Mouse (Mus musculus) forebrain, embryonic 13.5 days (tissue): ENCODE measurements around the gene Nfkb1. TPM values are rescaled to one million over a fixed set of nuclear protein-coding genes. Genes with fewer than 3 reads are reported as not detected.

Experiments used
- ATAC-seq: fragments of 200-750 bp; cut with Nextera tagmentation; 2 replicates; pipeline ENCODE4 v1.8.0; 2017
- H3K27ac ChIP-seq: fragments of 300-500 bp; sonication (generic); 2 replicates; pipeline ENCODE4 v1.5.1; 2015; ENCODE audit warnings: inconsistent platforms, mild to moderate bottlenecking, moderate library complexity
- H3K27me3 ChIP-seq: fragments of 300-500 bp; sonication (generic); 2 replicates; pipeline ENCODE4 v1.6.1; 2015; ENCODE audit warnings: mild to moderate bottlenecking, inconsistent platforms
- H3K36me3 ChIP-seq: fragments of 300-500 bp; sonication (generic); 2 replicates; pipeline ENCODE4 v1.6.1; 2015; ENCODE audit warnings: mild to moderate bottlenecking, inconsistent platforms; ENCODE audit not compliant: poor library complexity, severe bottlenecking
- H3K4me1 ChIP-seq: fragments of 300-500 bp; sonication (generic); 2 replicates; pipeline ENCODE4 v1.6.1; 2015; ENCODE audit warnings: inconsistent platforms
- H3K4me2 ChIP-seq: fragments of 300-500 bp; sonication (generic); 2 replicates; pipeline ENCODE4 v1.6.1; 2015; ENCODE audit warnings: inconsistent platforms, mild to moderate bottlenecking, moderate library complexity
- H3K4me3 ChIP-seq: fragments of 300-500 bp; sonication (generic); 2 replicates; pipeline ENCODE4 v1.5.1; 2015; ENCODE audit warnings: mild to moderate bottlenecking, inconsistent platforms
- H3K9ac ChIP-seq: fragments of 300-500 bp; sonication (generic); 2 replicates; pipeline ENCODE4 v1.6.1; 2015; ENCODE audit warnings: mild to moderate bottlenecking, inconsistent platforms
- H3K9me3 ChIP-seq: fragments of 300-500 bp; sonication (generic); replicated peaks from 2 replicates; pipeline ENCODE4 v1.6.1; 2016; ENCODE audit warnings: inconsistent platforms
- WGBS: fragments of 180-500 bp; shearing (Covaris S2); methylation state at CpG from one replicate; pipeline ENCODE4 v1.1.7; 2015; 5-methylcytosine and 5-hydroxymethylcytosine counted together
- polyA plus RNA-seq: library from polyadenylated mRNA; unstranded; fragments of >200 nt; fragmentation: Nextera tagmentation; extraction: Ambion mirVana; gene quantifications from 2 replicates; pipeline ENCODE4 v1.2.1, GENCODE M21; 2015

The Nfkb1 gene
- polyA plus RNA-seq, 1 experiment from 2014 or later, result 8.0 TPM

GRCm38 (mm10) chr3:135696262-135696661 is 4.9 kb upstream of the Nfkb1 start:
- H3K4me1 ChIP-seq, result peaks cover 16% of the 10 kb centered on the region
- no peak overlapping the region for H3K4me3 ChIP-seq
- H3K4me2 ChIP-seq, result no peak overlapping the region
- no peak for ATAC-seq
- H3K27ac ChIP-seq, result no peak overlapping the region
- H3K36me3 ChIP-seq, result no peaks in the 10 kb centered on the region
- H3K27me3 ChIP-seq, result no peaks in the 10 kb centered on the region
- 89% methylated on average over 8 of the region's 8 CpGs for WGBS
- H3K9ac ChIP-seq, result no peak overlapping the region
- no peaks in the 10 kb centered on the region for H3K9me3 ChIP-seq

DNA sequence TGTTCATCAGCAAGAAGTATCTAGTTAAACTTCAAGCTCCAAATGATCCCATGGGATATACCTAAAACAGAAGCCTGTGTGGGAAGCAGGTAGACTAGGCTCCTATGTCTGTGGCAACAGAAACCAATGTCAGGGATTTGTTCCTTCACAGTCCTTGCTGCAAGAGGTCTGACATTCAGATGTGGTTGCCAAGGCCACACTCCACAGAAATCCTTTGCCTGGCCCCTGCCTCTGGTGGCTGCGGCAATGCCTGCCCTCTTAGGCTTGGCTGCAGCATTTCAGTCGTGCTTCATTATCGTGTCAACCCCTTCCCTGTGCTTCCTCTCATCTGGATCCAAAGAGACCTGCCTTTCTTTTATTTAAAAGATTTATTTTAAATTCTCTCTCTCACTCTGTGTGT is 1.7 kb upstream of the Nfkb1 start:
- Histone ChIP-seq H3K27ac (no peak overlapping the region), H3K4me2 (no peak overlapping the region), H3K9ac (no peak overlapping the region), H3K27me3 (no peaks in the 10 kb centered on the region), H3K4me3 (no peak overlapping the region), H3K4me1 (peaks cover 31% of the 10 kb centered on the region), H3K36me3 (peaks cover 5% of the 10 kb centered on the region; the same call in 1 of the 2 replicates), H3K9me3 (no peaks in the 10 kb centered on the region)
- no peak for ATAC-seq
- WGBS, result 31% methylated on average over 3 of the region's 3 CpGs

GRCm38 (mm10) chr3:135690568-135691190 is 668 bp downstream of the Nfkb1 start:
- WGBS, result 2% methylated on average over 42 of the region's 47 CpGs
- H3K27ac ChIP-seq, result peak overlapping the region; percentile 70
- peak; percentile 78 for ATAC-seq

GRCm38 (mm10) chr3:135689773-135690567 is 1.4 kb downstream of the Nfkb1 start:
- Histone ChIP-seq H3K4me3 (peak overlapping the region; percentile 80), H3K4me1 (peaks cover 31% of the 10 kb centered on the region), H3K36me3 (peaks cover 6% of the 10 kb centered on the region; the same call in 1 of the 2 replicates), H3K9me3 (no peaks in the 10 kb centered on the region), H3K4me2 (peak overlapping the region; percentile 82), H3K27me3 (no peaks in the 10 kb centered on the region), H3K9ac (peak overlapping the region; percentile 94), H3K27ac (0 out of 2 replicates have a peak overlapping the region, but pooled peaks have one; percentile 70)
- ATAC-seq, result no peak
- 53% methylated on average over 10 of the region's 10 CpGs for WGBS

More at GRCm38 (mm10) chr3:135690568-135691190, 668 bp downstream of the Nfkb1 start:
- Histone ChIP-seq H3K4me3 (peak overlapping the region; percentile 80), H3K4me1 (peaks cover 31% of the 10 kb centered on the region), H3K9ac (peak overlapping the region; percentile 94), H3K9me3 (no peaks in the 10 kb centered on the region), H3K36me3 (peaks cover 6% of the 10 kb centered on the region; the same call in 1 of the 2 replicates), H3K4me2 (peak overlapping the region; percentile 82), H3K27me3 (no peaks in the 10 kb centered on the region)

DNA sequence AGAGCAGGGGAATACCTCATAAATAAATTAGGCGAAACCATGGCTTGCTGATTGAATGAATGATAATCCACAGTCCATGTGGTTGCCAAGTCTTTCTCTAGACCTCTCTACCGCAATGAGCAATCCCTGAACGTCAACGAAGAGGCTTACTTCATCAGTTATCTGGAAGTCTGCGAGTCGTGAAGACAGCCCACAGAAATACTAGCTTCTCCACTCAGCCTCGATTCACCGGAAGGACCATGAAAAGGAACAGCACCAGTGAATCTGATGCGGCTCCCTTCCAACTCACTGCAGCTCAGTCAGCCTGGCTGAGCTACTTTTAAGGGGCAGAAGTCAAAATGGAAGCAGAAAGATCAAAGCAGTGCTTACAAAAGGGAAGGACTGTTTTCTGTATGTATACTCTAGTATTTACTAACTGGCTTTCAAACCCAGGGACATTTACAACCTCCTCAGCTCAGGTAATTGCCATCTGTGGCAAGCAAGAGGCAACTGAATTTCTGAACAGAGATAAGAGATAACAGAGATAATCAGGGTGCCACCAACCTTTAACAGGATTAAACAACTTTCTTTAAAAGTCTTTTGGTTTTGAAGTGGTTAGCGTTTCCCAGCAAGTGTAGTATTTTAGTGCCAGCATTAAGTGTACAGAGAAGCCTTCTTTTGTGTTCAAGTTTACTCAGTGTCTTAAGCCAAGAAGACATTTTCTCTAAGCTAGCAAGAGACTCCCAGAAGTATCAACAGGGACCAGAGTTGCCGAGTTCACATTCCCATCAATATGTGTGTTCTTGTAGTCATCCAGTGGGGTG is 2.2 kb downstream of the Nfkb1 start:
- no peak for ATAC-seq
- H3K27me3 ChIP-seq, result no peaks in the 10 kb centered on the region
- H3K27ac ChIP-seq, result no peak overlapping the region
- WGBS, result 84% methylated on average over 11 of the region's 11 CpGs
- no peak overlapping the region for H3K4me3 ChIP-seq
- peaks cover 31% of the 10 kb centered on the region for H3K4me1 ChIP-seq
- H3K9me3 ChIP-seq, result no peaks in the 10 kb centered on the region
- peaks cover 6% of the 10 kb centered on the region; the same call in 1 of the 2 replicates for H3K36me3 ChIP-seq
- peak overlapping the region; percentile 82; the same call in 1 of the 2 replicates for H3K4me2 ChIP-seq
- 0 out of 2 replicates have a peak overlapping the region, but pooled peaks have one; percentile 21 for H3K9ac ChIP-seq

DNA sequence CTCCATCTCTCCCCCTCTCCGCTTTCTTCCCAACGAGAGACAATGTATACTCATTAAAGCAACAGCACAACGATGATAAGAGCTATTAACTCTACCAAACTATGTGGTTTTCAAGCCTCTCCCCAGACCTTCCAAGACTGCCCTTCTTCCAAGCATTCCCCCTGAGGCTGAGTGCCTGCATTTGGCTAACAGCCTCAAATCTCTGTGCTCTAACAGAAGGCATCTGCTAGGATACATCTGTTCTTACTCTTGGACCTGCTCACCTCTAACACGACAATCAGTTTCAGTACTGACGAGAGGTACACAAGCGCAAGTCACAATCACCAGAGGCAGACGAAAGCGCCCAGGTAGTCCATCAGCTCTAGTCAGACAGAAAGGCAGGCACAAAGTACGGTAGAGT is 3.4 kb downstream of the Nfkb1 start:
- Histone ChIP-seq H3K9ac (no peak overlapping the region), H3K4me3 (no peak overlapping the region), H3K4me1 (peaks cover 31% of the 10 kb centered on the region), H3K27me3 (no peaks in the 10 kb centered on the region), H3K36me3 (peaks cover 6% of the 10 kb centered on the region; the same call in 1 of the 2 replicates), H3K4me2 (no peak overlapping the region), H3K27ac (no peak overlapping the region), H3K9me3 (no peaks in the 10 kb centered on the region)
- ATAC-seq, result no peak
- WGBS, result 71% methylated on average over 9 of the region's 9 CpGs

GRCm38 (mm10) chr3:135686419-135686818 is 4.9 kb downstream of the Nfkb1 start:
- no peak overlapping the region for H3K4me3 ChIP-seq
- H3K36me3 ChIP-seq, result peaks cover 6% of the 10 kb centered on the region; the same call in 1 of the 2 replicates
- WGBS, result 83% methylated on average over 5 of the region's 5 CpGs
- no peak for ATAC-seq
- H3K27ac ChIP-seq, result no peak overlapping the region
- H3K4me2 ChIP-seq, result no peak overlapping the region
- no peak overlapping the region for H3K9ac ChIP-seq
- H3K4me1 ChIP-seq, result peaks cover 19% of the 10 kb centered on the region
- no peaks in the 10 kb centered on the region for H3K9me3 ChIP-seq
- H3K27me3 ChIP-seq, result no peaks in the 10 kb centered on the region

- Histone ChIP-seq H3K9me3 (no peaks in the 10 kb centered on the region), H3K27me3 (no peaks in the 10 kb centered on the region), H3K4me2 (no peak overlapping the region), H3K4me3 (no peak overlapping the region), H3K4me1 (no peaks in the 10 kb centered on the region; the same call in 1 of the 2 replicates), H3K27ac (no peak overlapping the region), H3K36me3 (peaks cover 4% of the 10 kb centered on the region; the same call in 1 of the 2 replicates), H3K9ac (no peak overlapping the region)
- ATAC-seq, result no peak
- 75% methylated on average over 6 of the region's 6 CpGs for WGBS
Measured at GRCm38 (mm10) chr3:135683275-135683674, 8.1 kb downstream of the Nfkb1 start.

- Histone ChIP-seq H3K4me3 (no peak overlapping the region), H3K27ac (no peak overlapping the region), H3K4me2 (no peak overlapping the region), H3K4me1 (no peaks in the 10 kb centered on the region; the same call in 1 of the 2 replicates), H3K27me3 (no peaks in the 10 kb centered on the region), H3K36me3 (no peaks in the 10 kb centered on the region), H3K9me3 (no peaks in the 10 kb centered on the region), H3K9ac (no peak overlapping the region)
- ATAC-seq, result no peak
- 14% methylated on average over 3 of the region's 3 CpGs for WGBS
Measured at GRCm38 (mm10) chr3:135682240-135682639, 9.1 kb downstream of the Nfkb1 start.

- no peaks in the 10 kb centered on the region for H3K36me3 ChIP-seq
- H3K4me1 ChIP-seq, result no peaks in the 10 kb centered on the region; the same call in 1 of the 2 replicates
- H3K9ac ChIP-seq, result no peak overlapping the region
- no peaks in the 10 kb centered on the region for H3K27me3 ChIP-seq
- 68% methylated on average over 8 of the region's 8 CpGs for WGBS
- H3K27ac ChIP-seq, result no peak overlapping the region
- H3K4me2 ChIP-seq, result no peak overlapping the region
- no peak for ATAC-seq
- H3K9me3 ChIP-seq, result no peaks in the 10 kb centered on the region
- H3K4me3 ChIP-seq, result no peak overlapping the region
Measured at GRCm38 (mm10) chr3:135681272-135681783, 10.0 kb downstream of the Nfkb1 start.

GRCm38 (mm10) chr3:135680213-135680843 is 11.0 kb downstream of the Nfkb1 start:
- ATAC-seq, result peak; percentile 38; the same call in 1 of the 2 replicates
- Histone ChIP-seq H3K4me1 (peaks cover 3% of the 10 kb centered on the region), H3K4me3 (no peak overlapping the region), H3K27me3 (no peaks in the 10 kb centered on the region), H3K27ac (no peak overlapping the region), H3K4me2 (no peak overlapping the region), H3K36me3 (no peaks in the 10 kb centered on the region), H3K9me3 (no peaks in the 10 kb centered on the region), H3K9ac (no peak overlapping the region)
- 73% methylated on average over 6 of the region's 6 CpGs for WGBS
